ENCODE assay signal across 13 mouse cellular contexts in genomic region chr4:119897054-119897855, GRCm38 (mm10).
DNase-seq lines count a peak whose midpoint lies in the region; ATAC-seq and TF ChIP-seq lines count a peak whose summit lies in the region.
"Had no signal": no experiment of that assay in that cellular context is flagged by ENCODE, and none has a peak within 500 bp of the region (broad histone marks: within the 10 kb centered on the region; RNA-seq: fewer than 3 reads in every experiment).

No protein-coding gene starts in this region.

- no peak for DNase-seq in left cerebral cortex, adult 2 months (ENCODE audit: extremely low spot score in 1 of 2, low spot score in 2 of 2)
- no peak for DNase-seq in left cerebral cortex, postnatal 25 days (ENCODE audit: low spot score in 2 of 2)
- peak; percentile 31 for DNase-seq in NIH3T3 (ENCODE audit: low read depth)
- peak; percentile 57 to 60 for DNase-seq in thymus, postnatal 10 days (ENCODE audit: low spot score in 2 of 2)
- no peak for DNase-seq in cerebellum, adult 11-12 months
- no peak for DNase-seq in cerebellum, adult 18-20 months
- DNase-seq in urinary bladder, postnatal 10 days (ENCODE audit: low spot score) = no peak
- DNase-seq: cerebellum, postnatal 25 days; kidney, adult 9 months had no signal

- no peak for TF ChIP-seq CTCF in left cerebral cortex, adult 2 months (IDR thresholded peaks at IDR 0.05)

- intact Hi-C loops in left cerebral cortex, adult 2 months (cut with DNase I) = no loop called here
- intact Hi-C loops in left cerebral cortex, postnatal 25 days (cut with DNase I) = no loop called here

- H3K27ac ChIP-seq in left cerebral cortex, adult 2 months = peak overlapping the region; percentile 42; the same call in 1 of the 2 replicates
- H3K27ac ChIP-seq: hindbrain, embryonic 15.5 days; midbrain, embryonic 10.5 days had no signal

- no peak overlapping the region for H3K4me3 ChIP-seq in left cerebral cortex, adult 2 months
- H3K4me3 ChIP-seq: hindbrain, embryonic 15.5 days; midbrain, embryonic 10.5 days had no signal

- ATAC-seq in megakaryocyte, adult 5-6 weeks (ENCODE audit: poor library complexity, severe bottlenecking) = peak; percentile 68
- ATAC-seq: forebrain, embryonic 16.5 days had no signal

Comparison
In these comparisons a context has a peak if more than half of its experiments do, and no peak if none do; other contexts are left out.
1. DNase-seq: peak in NIH3T3 (single experiment) and thymus, postnatal 10 days (2 of 2); none in left cerebral cortex, adult 2 months (0 of 2), left cerebral cortex, postnatal 25 days (0 of 2), cerebellum, adult 11-12 months (single experiment), cerebellum, adult 18-20 months (0 of 2) and urinary bladder, postnatal 10 days (single experiment).